Mouse (Mus musculus): Measurements from ENCODE around the gene Nol9. TPM values are rescaled to one million over a fixed set of nuclear protein-coding genes. Genes with fewer than 3 reads are reported as not detected.

Gene Nol9
- polyA plus RNA-seq, 1 experiment from 2014 or later = 22.4 TPM

- Histone ChIP-seq H3K4me3 (ENCODE audit: low read length) (peak overlapping the region; percentile 90), H3K36me3 (ENCODE audit: control insufficient read depth, insufficient read depth, low read length) (no peaks in the 10 kb centered on the region), H3K27me3 (replicated peaks; ENCODE audit: control insufficient read depth, insufficient read depth, low read length) (no peaks in the 10 kb centered on the region), H3K27ac (ENCODE audit: low read length) (peak overlapping the region; percentile 88), H3K9ac (ENCODE audit: low read depth, low read length) (peak overlapping the region; percentile 76), H3K4me1 (ENCODE audit: control insufficient read depth, insufficient read depth, low read length) (peaks cover 46% of the 10 kb centered on the region), H3K4me2 (ENCODE audit: low read depth, low read length) (peak overlapping the region; percentile 99), H3K9me3 (ENCODE audit: control insufficient read depth, low read length) (no peaks in the 10 kb centered on the region)
- WGBS = under 1% methylated on average over 108 of the region's 115 CpGs
- peak; percentile 78 for ATAC-seq
These were observed 29.8 kb upstream of the Nol9 start for GRCm38 (mm10) chr4:152009076-152010051.

DNA sequence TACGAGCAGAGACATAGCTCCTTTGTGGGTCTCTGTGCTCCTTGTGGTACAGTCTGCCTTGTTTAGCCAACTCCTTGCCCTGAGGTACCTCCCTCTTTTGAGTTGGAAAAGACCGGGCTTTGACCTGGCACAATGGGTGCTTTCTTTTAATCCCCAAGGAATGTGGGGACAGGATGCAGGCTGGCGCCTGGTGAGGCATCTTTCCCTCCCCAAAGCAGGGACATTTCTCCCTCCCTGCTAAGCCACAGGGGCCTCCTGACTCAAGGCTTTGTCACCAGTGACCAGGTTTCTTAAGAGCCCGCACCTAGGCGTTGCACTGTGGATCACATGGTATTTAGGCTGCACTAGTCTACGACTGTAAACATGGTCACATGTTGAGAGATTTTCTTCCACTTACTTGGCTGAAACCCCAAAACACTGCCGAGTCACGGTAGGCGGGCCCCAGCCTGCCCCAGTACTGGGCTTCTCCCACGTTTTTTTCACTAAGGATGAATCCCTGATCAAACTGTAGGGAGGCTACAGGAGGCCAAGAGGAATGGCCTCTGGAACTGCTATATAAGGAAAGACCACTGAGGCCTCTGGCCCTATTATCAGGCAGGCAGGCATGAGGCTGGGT is 28.9 kb upstream of the Nol9 start:
- Histone ChIP-seq H3K4me2 (ENCODE audit: low read depth, low read length) (peak overlapping the region; percentile 99), H3K4me1 (ENCODE audit: control insufficient read depth, insufficient read depth, low read length) (peaks cover 46% of the 10 kb centered on the region), H3K27me3 (replicated peaks; ENCODE audit: control insufficient read depth, insufficient read depth, low read length) (no peaks in the 10 kb centered on the region), H3K9ac (ENCODE audit: low read depth, low read length) (peak overlapping the region; percentile 76), H3K9me3 (ENCODE audit: control insufficient read depth, low read length) (no peaks in the 10 kb centered on the region), H3K27ac (ENCODE audit: low read length) (peak overlapping the region; percentile 88; the same call in 1 of the 2 replicates), H3K36me3 (ENCODE audit: control insufficient read depth, insufficient read depth, low read length) (peaks cover 4% of the 10 kb centered on the region; the same call in 1 of the 2 replicates), H3K4me3 (ENCODE audit: low read length) (peak overlapping the region; percentile 90)
- WGBS = 2% methylated on average over 10 of the region's 10 CpGs
- ATAC-seq = peak; percentile 15

- H3K36me3 ChIP-seq (ENCODE audit: control insufficient read depth, insufficient read depth, low read length) = peaks cover 7% of the 10 kb centered on the region; the same call in 1 of the 2 replicates
- no peak for ATAC-seq
- WGBS = 17% methylated on average over 13 of the region's 13 CpGs
These were observed 28.4 kb upstream of the Nol9 start for GRCm38 (mm10) chr4:152010707-152011134.

GRCm38 (mm10) chr4:152011171-152011760 is 27.9 kb upstream of the Nol9 start:
- peak overlapping the region; percentile 90 for H3K4me3 ChIP-seq (ENCODE audit: low read length)
- ATAC-seq = no peak
- H3K4me2 ChIP-seq (ENCODE audit: low read depth, low read length) = peak overlapping the region; percentile 99
- H3K9me3 ChIP-seq (ENCODE audit: control insufficient read depth, low read length) = no peaks in the 10 kb centered on the region
- H3K36me3 ChIP-seq (ENCODE audit: control insufficient read depth, insufficient read depth, low read length) = peaks cover 7% of the 10 kb centered on the region; the same call in 1 of the 2 replicates
- H3K9ac ChIP-seq (ENCODE audit: low read depth, low read length) = peak overlapping the region; percentile 76
- H3K27ac ChIP-seq (ENCODE audit: low read length) = peak overlapping the region; percentile 37; the same call in 1 of the 2 replicates
- no peaks in the 10 kb centered on the region for H3K27me3 ChIP-seq (replicated peaks; ENCODE audit: control insufficient read depth, insufficient read depth, low read length)
- H3K4me1 ChIP-seq (ENCODE audit: control insufficient read depth, insufficient read depth, low read length) = peaks cover 45% of the 10 kb centered on the region
- 76% methylated on average over 8 of the region's 8 CpGs for WGBS

More at GRCm38 (mm10) chr4:152010707-152011134, 28.4 kb upstream of the Nol9 start:
- Histone ChIP-seq H3K27me3 (replicated peaks; ENCODE audit: control insufficient read depth, insufficient read depth, low read length) (no peaks in the 10 kb centered on the region), H3K27ac (ENCODE audit: low read length) (peak overlapping the region; percentile 88; the same call in 1 of the 2 replicates), H3K9ac (ENCODE audit: low read depth, low read length) (peak overlapping the region; percentile 76), H3K4me2 (ENCODE audit: low read depth, low read length) (peak overlapping the region; percentile 99), H3K9me3 (ENCODE audit: control insufficient read depth, low read length) (no peaks in the 10 kb centered on the region), H3K4me3 (ENCODE audit: low read length) (peak overlapping the region; percentile 90), H3K4me1 (ENCODE audit: control insufficient read depth, insufficient read depth, low read length) (peaks cover 46% of the 10 kb centered on the region)

DNA sequence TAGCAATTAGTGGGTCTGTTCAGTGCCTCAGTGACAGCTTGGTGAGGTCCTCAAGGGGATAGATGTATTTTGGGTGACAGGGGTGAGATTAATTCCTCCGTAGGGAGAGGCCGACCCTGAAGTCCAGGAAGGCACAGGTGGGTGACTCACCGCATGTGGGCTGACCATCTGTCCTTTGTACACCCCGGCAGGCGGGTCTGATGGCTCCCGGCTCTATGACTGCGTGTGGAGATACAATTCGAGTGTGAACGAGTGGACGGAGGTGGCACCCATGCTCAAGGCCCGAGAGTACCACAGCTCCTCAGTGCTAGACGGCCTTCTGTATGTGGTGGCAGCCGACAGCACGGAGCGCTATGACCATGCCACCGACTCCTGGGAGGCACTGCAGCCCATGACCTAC is 27.0 kb upstream of the Nol9 start:
- ATAC-seq = no peak
- Histone ChIP-seq H3K4me1 (ENCODE audit: control insufficient read depth, insufficient read depth, low read length) (peaks cover 38% of the 10 kb centered on the region), H3K9ac (ENCODE audit: low read depth, low read length) (no peak overlapping the region), H3K36me3 (ENCODE audit: control insufficient read depth, insufficient read depth, low read length) (peaks cover 7% of the 10 kb centered on the region; the same call in 1 of the 2 replicates), H3K4me2 (ENCODE audit: low read depth, low read length) (no peak overlapping the region), H3K27me3 (replicated peaks; ENCODE audit: control insufficient read depth, insufficient read depth, low read length) (no peaks in the 10 kb centered on the region), H3K27ac (ENCODE audit: low read length) (no peak overlapping the region), H3K9me3 (ENCODE audit: control insufficient read depth, low read length) (no peaks in the 10 kb centered on the region), H3K4me3 (ENCODE audit: low read length) (no peak overlapping the region)
- 93% methylated on average over 16 of the region's 16 CpGs for WGBS

DNA sequence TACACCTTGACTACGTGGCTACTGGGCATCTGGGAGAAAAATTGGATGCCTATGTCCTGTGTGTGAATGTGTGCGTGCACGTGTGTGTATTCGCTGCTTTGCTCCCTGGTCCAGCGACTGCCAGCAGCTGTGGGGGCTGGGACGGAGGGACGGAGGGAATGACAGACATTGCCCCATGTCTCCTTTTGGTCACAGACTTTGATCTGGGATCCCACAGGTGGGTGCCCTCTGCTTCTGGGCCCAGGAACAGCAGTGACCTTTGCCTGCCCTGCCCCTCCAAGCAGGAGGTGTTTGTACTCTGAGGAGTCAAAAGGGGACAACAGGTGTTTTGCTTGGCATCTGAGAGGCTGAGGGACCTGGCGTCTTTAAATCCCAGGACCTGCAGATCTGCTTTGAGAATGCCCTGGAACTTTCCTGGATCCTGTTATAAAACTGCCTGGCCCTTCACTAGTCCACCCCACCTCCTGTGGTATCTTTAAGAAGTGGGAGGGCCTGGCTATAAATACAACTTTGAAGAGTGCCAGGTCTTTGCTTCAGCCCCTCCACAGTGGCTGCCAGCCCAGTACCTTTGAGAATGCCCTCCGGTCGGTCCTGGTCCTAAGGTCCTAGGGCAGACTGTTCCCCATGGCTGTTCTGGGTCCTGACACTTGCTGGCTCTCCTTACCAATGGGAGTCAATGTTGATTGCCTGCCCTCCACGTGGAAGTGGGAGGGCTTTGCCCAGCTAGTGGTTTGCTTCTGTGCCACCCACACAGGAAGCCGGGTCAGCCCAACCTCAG is 25.9 kb upstream of the Nol9 start:
- H3K4me1 ChIP-seq (ENCODE audit: control insufficient read depth, insufficient read depth, low read length) = peaks cover 27% of the 10 kb centered on the region
- no peak overlapping the region for H3K9ac ChIP-seq (ENCODE audit: low read depth, low read length)
- no peak overlapping the region for H3K4me3 ChIP-seq (ENCODE audit: low read length)
- H3K36me3 ChIP-seq (ENCODE audit: control insufficient read depth, insufficient read depth, low read length) = peaks cover 9% of the 10 kb centered on the region; the same call in 1 of the 2 replicates
- H3K4me2 ChIP-seq (ENCODE audit: low read depth, low read length) = no peak overlapping the region
- WGBS = 84% methylated on average over 12 of the region's 12 CpGs
- H3K27me3 ChIP-seq (replicated peaks; ENCODE audit: control insufficient read depth, insufficient read depth, low read length) = no peaks in the 10 kb centered on the region
- ATAC-seq = no peak
- no peaks in the 10 kb centered on the region for H3K9me3 ChIP-seq (ENCODE audit: control insufficient read depth, low read length)
- no peak overlapping the region for H3K27ac ChIP-seq (ENCODE audit: low read length)

GRCm38 (mm10) chr4:152019073-152019472 is 20.0 kb upstream of the Nol9 start:
- H3K27me3 ChIP-seq (replicated peaks; ENCODE audit: control insufficient read depth, insufficient read depth, low read length) = no peaks in the 10 kb centered on the region
- peaks cover 31% of the 10 kb centered on the region for H3K36me3 ChIP-seq (ENCODE audit: control insufficient read depth, insufficient read depth, low read length)
- 83% methylated on average over 6 of the region's 6 CpGs for WGBS
- H3K9ac ChIP-seq (ENCODE audit: low read depth, low read length) = no peak overlapping the region
- H3K9me3 ChIP-seq (ENCODE audit: control insufficient read depth, low read length) = no peaks in the 10 kb centered on the region
- H3K4me2 ChIP-seq (ENCODE audit: low read depth, low read length) = no peak overlapping the region
- ATAC-seq = no peak
- H3K27ac ChIP-seq (ENCODE audit: low read length) = no peak overlapping the region
- no peaks in the 10 kb centered on the region for H3K4me1 ChIP-seq (ENCODE audit: control insufficient read depth, insufficient read depth, low read length)
- no peak overlapping the region for H3K4me3 ChIP-seq (ENCODE audit: low read length)

DNA sequence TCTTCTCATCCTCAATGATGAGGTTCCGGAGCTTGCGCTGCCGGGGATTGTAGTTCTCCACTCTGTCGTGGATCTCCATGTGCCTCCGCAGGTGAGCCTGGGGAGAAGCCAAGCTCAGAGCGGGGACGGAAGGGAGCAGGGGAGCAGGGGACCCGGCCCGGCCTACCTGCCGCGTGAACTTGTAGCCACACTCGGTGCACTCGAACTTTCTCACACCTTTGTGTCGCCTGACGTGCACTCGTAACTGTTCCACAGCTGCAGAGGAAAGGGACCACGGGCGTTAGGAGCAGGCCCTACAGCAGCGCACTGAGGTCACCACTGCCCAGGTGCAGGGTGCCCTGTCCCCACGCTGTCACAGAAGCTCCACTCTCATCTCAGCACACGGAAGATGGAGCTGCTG is 19.1 kb upstream of the Nol9 start:
- no peak overlapping the region for H3K4me2 ChIP-seq (ENCODE audit: low read depth, low read length)
- WGBS = 89% methylated on average over 21 of the region's 21 CpGs
- no peak overlapping the region for H3K9ac ChIP-seq (ENCODE audit: low read depth, low read length)
- no peak overlapping the region for H3K27ac ChIP-seq (ENCODE audit: low read length)
- no peak overlapping the region for H3K4me3 ChIP-seq (ENCODE audit: low read length)
- H3K27me3 ChIP-seq (replicated peaks; ENCODE audit: control insufficient read depth, insufficient read depth, low read length) = no peaks in the 10 kb centered on the region
- no peaks in the 10 kb centered on the region for H3K9me3 ChIP-seq (ENCODE audit: control insufficient read depth, low read length)
- ATAC-seq = no peak
- no peaks in the 10 kb centered on the region for H3K4me1 ChIP-seq (ENCODE audit: control insufficient read depth, insufficient read depth, low read length)
- peaks cover 29% of the 10 kb centered on the region for H3K36me3 ChIP-seq (ENCODE audit: control insufficient read depth, insufficient read depth, low read length)

Data from intestine, embryonic 16.5 days (tissue).